Comparison of ENCODE assay signal across 8 mouse cellular contexts in genomic region chr12:111648061-111648645, GRCm38 (mm10). TPM values are rescaled to one million over a fixed set of nuclear protein-coding genes. Genes with fewer than 3 reads are reported as not detected.
DNase-seq lines count a peak whose midpoint lies in the region; ATAC-seq and TF ChIP-seq lines count a peak whose summit lies in the region.

No protein-coding gene starts in this region.

- no peaks in the 10 kb centered on the region for H3K27me3 ChIP-seq in Patski
- H3K27me3 ChIP-seq in intestine, embryonic 14.5 days (replicated peaks; ENCODE audit: control insufficient read depth, insufficient read depth, low read length): no peaks in the 10 kb centered on the region
- no peaks in the 10 kb centered on the region for H3K27me3 ChIP-seq in liver, embryonic 13.5 days

- peak; percentile 58 to 59 for DNase-seq in B cell, adult 2 months
- no peak for DNase-seq in Patski (ENCODE audit: low read depth, low spot score)
- peak; percentile 81 to 84 for DNase-seq in cerebellum, postnatal 10 days
- DNase-seq in intestine, embryonic 14.5 days (ENCODE audit: low spot score): peak; percentile 85
- peak; percentile 33 for DNase-seq in liver, embryonic 13.5 days
- peak; percentile 66 for DNase-seq in neural tube, embryonic 10.5 days (ENCODE audit: extremely low spot score, low spot score)
- DNase-seq in thymus, postnatal 0 days (ENCODE audit: low spot score): peak; percentile 56

- ATAC-seq in Patski: peak; percentile 62
- peak; percentile 54 for ATAC-seq in frontal cortex, adult (ENCODE audit: low TSS enrichment)
- peak; percentile 58; the same call in 1 of the 2 replicates for ATAC-seq in intestine, embryonic 14.5 days (replicated peaks; ENCODE audit: low FRiP score, low TSS enrichment, low read depth)
- peak; percentile 59; the same call in 1 of the 2 replicates for ATAC-seq in liver, embryonic 13.5 days (ENCODE audit: low read depth)

- no peak overlapping the region for H3K27ac ChIP-seq in intestine, embryonic 14.5 days (ENCODE audit: low read depth)
- no peak overlapping the region for H3K27ac ChIP-seq in liver, embryonic 13.5 days

- no peak overlapping the region for H3K9ac ChIP-seq in intestine, embryonic 14.5 days (ENCODE audit: low read length)
- H3K9ac ChIP-seq in liver, embryonic 13.5 days: no peak overlapping the region

- H3K4me2 ChIP-seq in intestine, embryonic 14.5 days (ENCODE audit: low read length): no peak overlapping the region
- no peak overlapping the region for H3K4me2 ChIP-seq in liver, embryonic 13.5 days

- peaks cover 91% of the 10 kb centered on the region for H3K36me3 ChIP-seq in intestine, embryonic 14.5 days (ENCODE audit: control insufficient read depth, insufficient read depth, low read length)
- H3K36me3 ChIP-seq in liver, embryonic 13.5 days: peaks cover 87% of the 10 kb centered on the region

- in situ Hi-C loops in Patski (cut with MboI; ENCODE audit: low pct_unique_long_range_greater_than_20kb): loop anchor here (5.0 kb wide), 1 partner anchor 96 kb away; no protein-coding TSS in a partner anchor

- POLR2A ChIA-PET in Patski (lab: Charles Lee): no interaction called here

- no peak overlapping the region for H3K4me3 ChIP-seq in intestine, embryonic 14.5 days (ENCODE audit: low read depth, low read length)
- no peak overlapping the region for H3K4me3 ChIP-seq in liver, embryonic 13.5 days (replicated peaks)

- CTCF ChIA-PET in Patski (lab: Charles Lee): interaction anchor here (0.9 to 1.5 kb wide), 3 partner anchors 90 to 97 kb away, joined by 3 to 5 read pairs (median 4); no protein-coding TSS in a partner anchor

- no peaks in the 10 kb centered on the region for H3K4me1 ChIP-seq in intestine, embryonic 14.5 days (replicated peaks; ENCODE audit: control insufficient read depth, insufficient read depth, low read length)
- no peaks in the 10 kb centered on the region for H3K4me1 ChIP-seq in liver, embryonic 13.5 days (replicated peaks)

- 54% methylated on average over 6 of the region's 6 CpGs for WGBS in intestine, embryonic 14.5 days
- 50% methylated on average over 6 of the region's 6 CpGs for WGBS in liver, embryonic 13.5 days (ENCODE audit: insufficient replicate concordance)

- H3K9me3 ChIP-seq in intestine, embryonic 14.5 days (ENCODE audit: control insufficient read depth, low read length): 0 out of 2 replicates have a peak, but pooled peaks cover 1% of the 10 kb centered on the region
- H3K9me3 ChIP-seq in liver, embryonic 13.5 days (replicated peaks): no peaks in the 10 kb centered on the region

- TF ChIP-seq CTCF in Patski (IDR thresholded peaks at IDR 0.05): peak; percentile 71

RNA-seq across cellular contexts. Expression of gene Ckb, which starts 24.0 kb away (rescaled TPM):
- 69.4 TPM for polyA plus RNA-seq in Patski (2021)
- 787 and 806 TPM in 2 replicates for polyA plus RNA-seq in intestine, embryonic 14.5 days (2014; fragmentation: Nextera tagmentation; extraction: Ambion mirVana)
- polyA plus RNA-seq in liver, embryonic 13.5 days (2015; fragmentation: Nextera tagmentation; extraction: Ambion mirVana): 42.2 and 45.1 TPM in 2 replicates
- 137 and 143 TPM in 2 replicates for polyA plus RNA-seq in thymus, postnatal 0 days (2015; fragmentation: Nextera tagmentation; extraction: Ambion mirVana)

RNA-seq across cellular contexts. Expression of gene Trmt61a, which starts 29.8 kb away (rescaled TPM):
- polyA plus RNA-seq in Patski (2021): 12.9 TPM
- 9.9 and 13.1 TPM in 2 replicates for polyA plus RNA-seq in intestine, embryonic 14.5 days (2014; fragmentation: Nextera tagmentation; extraction: Ambion mirVana)
- polyA plus RNA-seq in liver, embryonic 13.5 days (2015; fragmentation: Nextera tagmentation; extraction: Ambion mirVana): 13.2 and 14.7 TPM in 2 replicates
- polyA plus RNA-seq in thymus, postnatal 0 days (2015; fragmentation: Nextera tagmentation; extraction: Ambion mirVana): 9.8 and 12.0 TPM in 2 replicates
